Mouse (Mus musculus) spleen, adult 12 weeks (tissue): ENCODE results near the gene Foxl1.

Source experiments
- DNase-seq: peaks from one replicate; pipeline ENCODE4 v3.0.0; 2022; ENCODE audit warnings: low spot score

The Foxl1 gene

GRCm38 (mm10) chr8:121170116-121170515 is 42.4 kb downstream of the Foxl1 start:
- no peak for DNase-seq

- DNase-seq, result no peak
These were observed 43.1 kb downstream of the Foxl1 start for GRCm38 (mm10) chr8:121170626-121171552.

GRCm38 (mm10) chr8:121172567-121172966 is 44.8 kb downstream of the Foxl1 start:
- DNase-seq, result no peak

GRCm38 (mm10) chr8:121174178-121174577 is 46.4 kb downstream of the Foxl1 start:
- DNase-seq, result no peak

- no peak for DNase-seq
These were observed 47.2 kb downstream of the Foxl1 start for GRCm38 (mm10) chr8:121174721-121175539.

GRCm38 (mm10) chr8:121175540-121176090 is 47.9 kb downstream of the Foxl1 start:
- DNase-seq, result no peak

- no peak for DNase-seq
These were observed 48.6 kb downstream of the Foxl1 start for GRCm38 (mm10) chr8:121176291-121176690.
